Mouse (Mus musculus) C2C12 (cell line): ENCODE results near the gene Shc2.

Source experiments
- CEBPB ChIP-seq: IDR thresholded peaks from one replicate; pipeline ENCODE4 v1.6.1; 2011; ENCODE audit warnings: low read depth, mild to moderate bottlenecking, control low read depth, moderate library complexity
- CTCF ChIP-seq: IDR thresholded peaks from one replicate; pipeline ENCODE4 v1.5.1; 2011; ENCODE audit not compliant: control insufficient read depth, insufficient read depth, insufficient read length

- no peak for TF ChIP-seq CEBPB
- no peak for TF ChIP-seq CTCF
Observed at GRCm38 (mm10) chr10:79595590-79595929, 42.2 kb downstream of the Shc2 start.
